Mouse (Mus musculus): ENCODE results near the gene Cpne6.

- TF ChIP-seq POLR2A (IDR thresholded peaks at IDR 0.05; ENCODE audit: borderline replicate concordance, control insufficient read depth, low read depth, low read length) (no peak), CTCF (IDR thresholded peaks at IDR 0.05; ENCODE audit: control insufficient read depth, insufficient read depth, low read length) (no peak)
These were observed 41.2 kb upstream of the Cpne6 start for GRCm38 (mm10) chr14:55469041-55469440.

Measured in bone marrow, adult 2 months (tissue).